Mouse (Mus musculus) left cerebral cortex, postnatal 25 days (tissue): ENCODE data around the gene Cdkn2d. TPM values are rescaled to one million over a fixed set of nuclear protein-coding genes. Genes with fewer than 3 reads are reported as not detected.
A peak's percentile ranks its signal among the peaks of the same experiment; 100 is the strongest.
"Not testable (repeated sequence)": the region's sequence is repeated elsewhere in the genome, so short reads cannot be mapped to it uniquely, and the experiment has no call there.

ENCODE experiments used
- DNase-seq, 2 experiments: peaks; one replicate each; pipeline ENCODE4 v3.0.0; 2022; ENCODE audit warnings: low spot score in 2 of 2, mixed read lengths in 1 of 2
- intact Hi-C: fragments of 180-260 bp; cut with DNase I; formaldehyde crosslinking; loops from one replicate; pipeline ENCODE4 v1.15.1; 2025
- total RNA-seq, 2 experiments: library from RNA; stranded (reverse); gene quantifications; 2 replicates each; pipeline ENCODE4 v1.2.3; 2021

The Cdkn2d gene
- total RNA-seq, 2 experiments from 2014 or later, result 54.4 to 58.4 TPM

- intact Hi-C loops, result no loop called here
- no peak for DNase-seq
Observed at GRCm38 (mm10) chr9:21283994-21284393, 7.2 kb downstream of the Cdkn2d start.

- intact Hi-C loops, result no loop called here
- no peak for DNase-seq
Observed at GRCm38 (mm10) chr9:21283591-21283990, 7.6 kb downstream of the Cdkn2d start.

GRCm38 (mm10) chr9:21277776-21278175 is 13.4 kb downstream of the Cdkn2d start:
- no peak for DNase-seq
- intact Hi-C loops, result no loop called here

- DNase-seq, result no peak
- intact Hi-C loops, result no loop called here
Observed at GRCm38 (mm10) chr9:21276307-21276706, 14.9 kb downstream of the Cdkn2d start.

GRCm38 (mm10) chr9:21275727-21276126 is 15.5 kb downstream of the Cdkn2d start:
- intact Hi-C loops, result no loop called here
- no peak for DNase-seq

GRCm38 (mm10) chr9:21275013-21275710 is 16.0 kb downstream of the Cdkn2d start:
- DNase-seq, result no peak
- intact Hi-C loops, result no loop called here

- intact Hi-C loops, result no loop called here
Observed at GRCm38 (mm10) chr9:21274336-21274735, 16.9 kb downstream of the Cdkn2d start.

GRCm38 (mm10) chr9:21273520-21274228 is 17.5 kb downstream of the Cdkn2d start:
- no peak for DNase-seq
- intact Hi-C loops, result no loop called here

More at GRCm38 (mm10) chr9:21274336-21274735, 16.9 kb downstream of the Cdkn2d start:
- DNase-seq, result no peak

GRCm38 (mm10) chr9:21273094-21273493 is 18.1 kb downstream of the Cdkn2d start:
- no peak for DNase-seq
- intact Hi-C loops, result no loop called here

GRCm38 (mm10) chr9:21272391-21272790 is 18.8 kb downstream of the Cdkn2d start:
- intact Hi-C loops, result no loop called here

GRCm38 (mm10) chr9:21269590-21269989 is 21.6 kb downstream of the Cdkn2d start:
- DNase-seq, result not testable (repeated sequence)

More at GRCm38 (mm10) chr9:21272391-21272790, 18.8 kb downstream of the Cdkn2d start:
- no peak for DNase-seq

GRCm38 (mm10) chr9:21268305-21268704 is 22.9 kb downstream of the Cdkn2d start:
- DNase-seq, result no peak
- intact Hi-C loops, result no loop called here

More at GRCm38 (mm10) chr9:21269590-21269989, 21.6 kb downstream of the Cdkn2d start:
- intact Hi-C loops, result not testable (repeated sequence)

GRCm38 (mm10) chr9:21266889-21267288 is 24.3 kb downstream of the Cdkn2d start:
- DNase-seq, result no peak
- intact Hi-C loops, result no loop called here

GRCm38 (mm10) chr9:21265611-21266010 is 25.6 kb downstream of the Cdkn2d start:
- DNase-seq, result no peak
- intact Hi-C loops, result loop anchor here (2.0 kb wide), 1 partner anchor 21 kb away; the partner anchor contains the start of gene Kri1

GRCm38 (mm10) chr9:21265000-21265561 is 26.1 kb downstream of the Cdkn2d start, which contains the start of gene Atg4d:
Gene Atg4d, plus strand, starts transcription at chr9:21265293.
- peak; percentile 94 to 99 for DNase-seq
- intact Hi-C loops, result loop anchor here (2.0 kb wide), 1 partner anchor 22 kb away; the partner anchor contains the start of gene Kri1

- intact Hi-C loops, result loop anchor here (2.0 kb wide), 1 partner anchor 22 kb away; the partner anchor contains the start of gene Kri1
Observed at GRCm38 (mm10) chr9:21264272-21264999, 26.8 kb downstream of the Cdkn2d start.

GRCm38 (mm10) chr9:21261831-21262230 is 29.4 kb downstream of the Cdkn2d start:
- intact Hi-C loops, result no loop called here
- DNase-seq, result no peak

More at GRCm38 (mm10) chr9:21264272-21264999, 26.8 kb downstream of the Cdkn2d start:
- DNase-seq, result no peak

GRCm38 (mm10) chr9:21260491-21261040 is 30.6 kb downstream of the Cdkn2d start:
- intact Hi-C loops, result no loop called here
- DNase-seq, result no peak

GRCm38 (mm10) chr9:21256349-21256748 is 34.9 kb downstream of the Cdkn2d start:
- DNase-seq, intact Hi-C loops: not testable (repeated sequence)
